Mouse (Mus musculus) testis, postnatal 10 days (tissue): Measurements from ENCODE around the gene Gm4064.
"Not testable (repeated sequence)": the region's sequence is repeated elsewhere in the genome, so short reads cannot be mapped to it uniquely, and the experiment has no call there.

Experiments
- DNase-seq: peaks from one replicate; pipeline ENCODE4 v3.0.0; 2021; ENCODE audit warnings: low spot score

The Gm4064 gene

DNA sequence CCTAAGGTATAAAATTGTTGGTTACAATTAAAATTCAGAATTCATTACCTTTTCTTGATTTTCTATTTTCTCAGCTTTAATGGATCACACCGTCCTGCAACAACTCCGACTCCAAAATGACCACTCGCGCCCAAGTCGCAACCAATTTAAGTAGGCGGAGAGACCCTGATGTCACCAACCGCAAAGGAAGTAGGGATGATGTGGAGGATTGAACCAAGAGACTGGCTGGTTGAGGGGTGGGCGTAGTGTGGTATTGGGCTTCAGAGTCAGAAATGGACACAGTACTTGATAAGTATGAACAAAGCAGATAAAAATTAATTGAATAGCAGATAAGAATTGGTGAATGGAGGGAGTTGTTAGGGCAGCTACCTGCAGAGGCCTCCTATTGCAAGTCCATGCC is at the start of gene Gm4064:
Gene Gm4064, minus strand, starts transcription at position 101 of the 400 bp plus-strand sequence.
- DNase-seq: not testable (repeated sequence)

GRCm38 (mm10) chrY:2830380-2830779 is 34.4 kb upstream of the Gm4064 start, which contains the start of the genes Rbmy and Gm10256:
Rbmy (plus strand) TSS chrY:2830680.
Gm10256 (plus strand) TSS chrY:2830699.
- not testable (repeated sequence) for DNase-seq
